8 mouse cellular contexts compared by ENCODE assay signal in genomic region chr15:94463251-94463650, GRCm38 (mm10). TPM values are rescaled to one million over a fixed set of nuclear protein-coding genes. Genes with fewer than 3 reads are reported as not detected.
DNase-seq lines count a peak whose midpoint lies in the region; ATAC-seq and TF ChIP-seq lines count a peak whose summit lies in the region.

No protein-coding gene starts in this region.

- 83% methylated on average over 3 of the region's 3 CpGs for whole genome bisulfite sequencing in hindbrain, embryonic 11.5 days

- H3K9me3 ChIP-seq in E14TG2a.4 (ENCODE audit: low read length), result no peaks in the 10 kb centered on the region
- no peaks in the 10 kb centered on the region for H3K9me3 ChIP-seq in hindbrain, embryonic 11.5 days (ENCODE audit: control insufficient read depth, low read length)

- no peak overlapping the region for H3K4me3 ChIP-seq in E14TG2a.4 (replicated peaks; ENCODE audit: low read length)
- H3K4me3 ChIP-seq in hindbrain, embryonic 11.5 days (ENCODE audit: low read depth, low read length), result no peak overlapping the region

- no peaks in the 10 kb centered on the region for H3K4me1 ChIP-seq in E14TG2a.4 (replicated peaks; ENCODE audit: low read depth, low read length)
- no peaks in the 10 kb centered on the region for H3K4me1 ChIP-seq in hindbrain, embryonic 11.5 days (replicated peaks; ENCODE audit: control insufficient read depth, insufficient read depth, low read length)

- H3K36me3 ChIP-seq in E14TG2a.4 (ENCODE audit: insufficient read depth, low read length), result no peaks in the 10 kb centered on the region
- H3K36me3 ChIP-seq in hindbrain, embryonic 11.5 days (ENCODE audit: control insufficient read depth, insufficient read depth, low read length), result no peaks in the 10 kb centered on the region

- peak; percentile 28 for DNase-seq in layer of hippocampus, adult 11-12 months (ENCODE audit: low spot score)
- no peak for DNase-seq in layer of hippocampus, postnatal 25 days (ENCODE audit: extremely low spot score in 1 of 2, low spot score in 1 of 2)
- peak; percentile 33 for DNase-seq in adrenal gland, adult 8-10 months
- no peak for DNase-seq in B cell, adult 2 months
- no peak for DNase-seq in hindbrain, embryonic 11.5 days (ENCODE audit: low spot score)
- DNase-seq in cerebellum, adult 11 months, result no peak

- H3K4me2 ChIP-seq in hindbrain, embryonic 11.5 days (replicated peaks; ENCODE audit: low read depth, low read length), result no peak overlapping the region

- peak; percentile 43 for TF ChIP-seq CTCF in E14TG2a.4 (conservative IDR thresholded peaks at IDR 0.05; ENCODE audit: low read length)

- H3K27me3 ChIP-seq in E14TG2a.4 (ENCODE audit: insufficient read depth, low read length), result no peaks in the 10 kb centered on the region
- H3K27me3 ChIP-seq in hindbrain, embryonic 11.5 days (ENCODE audit: control insufficient read depth, insufficient read depth, low read length), result no peaks in the 10 kb centered on the region

- ATAC-seq in hematopoietic stem cell, adult 5-6 weeks (replicated peaks in 1 of 2; ENCODE audit: insufficient read depth in 1 of 2, low FRiP score in 2 of 2, low TSS enrichment in 1 of 2, low read depth in 1 of 2, poor library complexity in 2 of 2, severe bottlenecking in 2 of 2), result peak; percentile 69 to 81
- no peak for ATAC-seq in hindbrain, embryonic 11.5 days (ENCODE audit: low FRiP score)

- H3K27ac ChIP-seq in hindbrain, embryonic 11.5 days (ENCODE audit: low read depth, low read length), result no peak overlapping the region

- no peak overlapping the region for H3K9ac ChIP-seq in hindbrain, embryonic 11.5 days (ENCODE audit: low read depth, low read length)

RNA-seq across cellular contexts. Expression of gene Adamts20, which starts 2.0 kb away (rescaled TPM):
- 10 to 100 TPM; 11.9 to 13.6 TPM for total RNA-seq in layer of hippocampus, postnatal 25 days (2021)
- total RNA-seq in adrenal gland, adult 8-10 months (2022), result 1 to 10 TPM in 3 of 4 experiments, under 1 TPM in 1; 0.94 to 2.3 (median 1.2) TPM
- not detected in 2 replicates for total RNA-seq in hematopoietic stem cell, adult 5-6 weeks (2017)
- polyA plus RNA-seq in hindbrain, embryonic 11.5 days (2014; fragmentation: Nextera tagmentation; extraction: Ambion mirVana), result 3.7 and 4.3 TPM in 2 replicates

Comparison
In these comparisons a context has a peak if more than half of its experiments do, and no peak if none do; other contexts are left out.
1. DNase-seq: peak in layer of hippocampus, adult 11-12 months (single experiment) and adrenal gland, adult 8-10 months (single experiment); none in layer of hippocampus, postnatal 25 days (0 of 2), B cell, adult 2 months (0 of 2), hindbrain, embryonic 11.5 days (single experiment) and cerebellum, adult 11 months (single experiment).